Mouse (Mus musculus): ENCODE data around the gene Telo2.
A peak's percentile ranks its signal among the peaks of the same experiment; 100 is the strongest.
"Not testable (repeated sequence)": the region's sequence is repeated elsewhere in the genome, so short reads cannot be mapped to it uniquely, and the experiment has no call there.

Telo2 gene

DNA sequence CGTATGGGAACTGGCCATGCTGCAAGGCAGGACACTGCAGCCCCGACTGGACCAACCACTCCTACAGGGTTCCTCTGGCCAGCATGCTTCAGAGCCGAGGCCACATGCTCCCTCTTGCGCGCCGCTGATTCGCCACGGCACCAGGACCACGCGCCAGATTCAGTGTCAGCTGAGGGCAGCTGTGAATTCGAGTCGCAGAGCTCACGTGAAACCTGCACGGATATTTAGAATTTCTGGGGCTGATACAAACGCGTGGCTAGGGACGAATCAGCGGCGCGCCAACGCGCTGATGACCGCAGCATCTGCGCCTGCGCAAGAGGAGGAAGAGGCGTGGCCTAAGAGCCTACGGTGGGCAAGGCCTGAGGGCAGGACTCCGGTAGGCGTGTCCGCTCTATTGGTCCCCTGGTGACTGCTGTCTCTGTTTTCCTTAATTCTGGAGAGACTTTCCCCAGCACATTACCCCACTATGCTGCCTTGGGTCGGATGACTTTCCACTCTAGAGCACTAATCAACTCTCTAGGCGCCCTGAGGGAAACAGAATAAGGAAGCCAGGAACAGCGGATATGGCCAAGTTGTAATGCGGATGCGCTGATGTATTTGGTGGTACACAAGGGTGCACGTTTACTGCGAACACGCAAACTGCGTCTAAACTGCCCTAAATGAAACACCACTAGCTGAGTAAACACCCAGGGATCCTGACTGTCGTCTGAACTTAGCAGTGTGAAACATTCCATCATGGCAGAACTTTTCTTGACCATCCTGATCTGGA is at the start of gene Telo2:
TSS of gene Telo2 (minus strand) at position 304 of the 769 bp plus-strand sequence.
- peak; percentile 89 for DNase-seq

DNA sequence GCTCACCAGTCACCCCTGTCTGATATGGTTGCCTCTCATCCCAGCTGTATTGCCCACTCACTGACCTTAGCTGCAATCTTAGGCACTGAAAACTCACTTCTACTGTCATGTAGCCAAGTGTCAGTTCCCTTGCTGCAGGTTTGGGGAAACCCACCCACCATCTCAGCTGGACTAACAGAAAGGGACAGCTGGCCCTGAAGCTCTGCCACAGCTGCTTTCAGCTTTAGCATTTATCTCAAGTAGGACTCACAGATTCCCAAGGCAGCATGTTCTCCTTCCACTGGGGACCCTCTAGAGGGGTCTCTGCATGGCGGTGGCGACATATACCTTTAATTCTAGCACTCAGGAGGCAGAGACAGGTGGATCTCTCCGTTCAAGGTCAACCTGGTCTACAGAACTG is 49.0 kb upstream of the Telo2 start:
- DNase-seq = no peak

- no peak for DNase-seq
These were observed 47.6 kb upstream of the Telo2 start for GRCm38 (mm10) chr17:25163387-25163786.

GRCm38 (mm10) chr17:25162161-25162560 is 46.4 kb upstream of the Telo2 start, which contains the start of gene Ccdc154:
Ccdc154 (plus strand) TSS chr17:25162461.
- DNase-seq = no peak

GRCm38 (mm10) chr17:25139960-25140359 is 24.2 kb upstream of the Telo2 start:
- no peak for DNase-seq

- DNase-seq = no peak
These were observed 23.0 kb upstream of the Telo2 start for GRCm38 (mm10) chr17:25138803-25139202.

DNA sequence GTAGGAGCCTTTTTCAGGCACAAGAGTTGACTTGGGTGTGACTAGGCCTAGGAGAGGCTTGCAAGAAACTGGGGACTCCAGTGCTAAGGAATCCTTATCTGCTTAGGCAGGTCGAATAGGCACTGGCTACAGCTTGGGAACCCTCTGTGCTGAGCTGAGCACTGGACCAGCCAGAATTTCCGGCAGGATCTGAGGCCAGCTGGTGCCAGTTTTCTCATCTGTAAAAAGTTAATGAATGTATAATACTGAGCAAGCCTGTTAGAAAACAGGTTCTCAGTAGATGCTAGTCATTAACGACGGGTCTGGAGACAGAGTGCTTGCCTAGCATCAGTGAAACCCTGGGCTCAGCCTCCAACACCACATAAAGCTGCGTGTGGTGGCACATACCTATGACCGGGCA is 19.9 kb upstream of the Telo2 start:
- DNase-seq = no peak

- DNase-seq = peak; percentile 92
These were observed 17.5 kb upstream of the Telo2 start, which contains the start of gene Clcn7 for GRCm38 (mm10) chr17:25133275-25133698. Clcn7 (plus strand) TSS chr17:25133391.

- DNase-seq = no peak
These were observed 14.3 kb upstream of the Telo2 start for GRCm38 (mm10) chr17:25130060-25130459.

DNA sequence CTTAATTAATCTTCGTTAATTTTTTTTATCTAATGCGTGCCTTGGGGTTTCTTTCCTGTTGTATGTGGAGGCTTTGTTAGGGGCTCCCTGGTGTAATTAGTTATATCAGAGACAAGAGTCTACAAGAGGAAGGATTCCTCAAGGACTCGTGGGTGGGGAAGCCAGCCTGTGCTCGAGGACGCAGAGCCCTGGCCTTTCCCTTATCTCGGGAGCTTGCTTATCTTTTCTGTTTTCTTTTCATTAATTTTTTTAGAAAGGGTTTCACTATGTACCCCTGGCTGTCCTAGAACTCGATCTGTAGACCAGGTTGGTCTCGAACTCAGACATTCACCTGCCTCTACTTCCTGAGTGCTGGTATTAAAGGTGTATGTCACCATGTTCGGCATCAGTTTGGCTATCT is 11.9 kb upstream of the Telo2 start:
- no peak for DNase-seq

GRCm38 (mm10) chr17:25127079-25127478 is 11.3 kb upstream of the Telo2 start:
- no peak for DNase-seq

- DNase-seq = not testable (repeated sequence)
These were observed 9.8 kb upstream of the Telo2 start for GRCm38 (mm10) chr17:25125442-25126060.

DNA sequence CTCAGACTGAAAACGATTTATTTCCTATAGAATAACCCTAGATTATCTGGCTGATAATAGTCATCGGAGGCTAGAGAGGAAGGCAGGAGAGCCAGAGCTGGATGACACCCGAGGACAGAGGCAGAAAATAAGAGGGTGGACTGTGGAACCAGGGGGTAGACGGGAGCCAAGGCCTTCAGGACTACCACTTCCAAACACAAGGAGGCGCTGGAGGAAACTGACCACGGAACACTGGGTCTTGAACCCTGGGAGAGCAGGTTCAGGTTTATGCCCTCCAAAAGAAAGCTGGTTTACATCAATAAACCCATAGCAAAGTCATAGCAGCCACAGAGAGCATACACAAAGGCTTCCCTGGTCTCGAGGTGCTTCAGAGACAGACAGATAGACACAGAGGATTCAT is 8.2 kb upstream of the Telo2 start:
- DNase-seq = no peak

DNA sequence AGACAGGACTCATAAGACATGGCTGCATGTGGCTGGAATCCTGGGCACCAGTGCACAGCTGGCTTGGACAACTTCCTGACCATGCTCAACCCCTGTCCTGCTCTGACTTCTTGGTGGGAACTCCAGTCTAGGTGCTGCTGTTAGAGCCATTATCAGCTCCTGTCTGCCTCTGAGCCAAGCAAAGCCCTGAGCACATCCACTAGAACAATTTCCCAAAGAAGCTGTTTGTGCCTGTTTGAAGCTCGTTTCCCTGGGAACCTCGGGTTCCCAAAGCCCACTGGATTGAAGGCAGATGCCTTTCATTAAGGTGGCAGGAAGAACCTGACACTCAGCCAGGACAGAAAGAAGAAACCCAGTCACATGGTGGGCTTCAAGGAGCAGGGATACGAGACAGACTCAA is 4.6 kb upstream of the Telo2 start, which contains the start of gene Ptx4:
TSS of gene Ptx4 (plus strand) at position 355 of the 400 bp plus-strand sequence.
- no peak for DNase-seq

GRCm38 (mm10) chr17:25117263-25117662 is 1.5 kb upstream of the Telo2 start:
- DNase-seq = no peak

GRCm38 (mm10) chr17:25114908-25115645 is 690 bp downstream of the Telo2 start:
- peak; percentile 38 for DNase-seq

DNA sequence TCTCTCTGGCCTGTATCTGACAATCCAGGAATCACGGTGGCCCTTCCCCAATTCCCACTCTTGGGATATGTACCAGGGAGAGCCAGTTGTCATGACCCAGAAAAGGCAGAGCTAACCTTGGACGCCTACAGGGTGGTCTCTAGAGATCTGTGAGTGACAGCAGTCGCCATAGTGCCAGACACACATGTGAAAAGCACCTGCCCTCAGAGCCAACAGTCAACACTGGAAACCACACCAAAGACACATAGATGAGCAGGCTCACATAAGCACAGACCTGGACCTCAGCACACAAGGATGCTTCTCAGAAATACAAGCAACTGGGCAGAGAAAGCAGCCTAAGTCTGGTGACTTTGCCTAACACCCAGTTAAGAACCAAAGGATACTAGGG is 3.4 kb downstream of the Telo2 start:
- DNase-seq = no peak

- DNase-seq = peak; percentile 61
These were observed 3.9 kb downstream of the Telo2 start for GRCm38 (mm10) chr17:25111739-25112422.

- DNase-seq = no peak
These were observed 4.5 kb downstream of the Telo2 start for GRCm38 (mm10) chr17:25111220-25111619.

GRCm38 (mm10) chr17:25110590-25110989 is 5.2 kb downstream of the Telo2 start:
- DNase-seq = no peak

- no peak for DNase-seq
These were observed 6.2 kb downstream of the Telo2 start for GRCm38 (mm10) chr17:25109578-25109977.

- no peak for DNase-seq
These were observed 8.0 kb downstream of the Telo2 start for GRCm38 (mm10) chr17:25107786-25108185.

DNA sequence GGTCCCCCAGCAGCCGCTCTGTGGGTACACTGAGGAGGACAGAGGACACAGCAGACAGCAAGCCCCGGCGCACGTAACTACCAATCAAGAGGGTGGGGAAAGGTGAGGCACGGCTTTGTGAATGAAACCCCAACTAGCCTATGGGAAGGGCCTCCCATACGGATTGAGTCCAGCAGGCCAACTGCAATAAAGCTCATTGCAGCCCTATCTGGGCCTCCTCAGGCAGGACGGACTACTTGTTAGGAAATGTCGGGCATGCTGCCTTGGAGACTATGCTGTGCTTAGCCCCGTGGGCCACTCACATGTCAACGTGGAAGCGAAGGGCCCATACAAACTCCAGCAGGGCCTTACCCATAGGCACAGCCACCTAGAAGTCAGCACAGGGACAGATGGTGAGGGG is 14.4 kb downstream of the Telo2 start:
- no peak for DNase-seq
